Mouse (Mus musculus) erythroblast, embryonic 14.5 days (primary cell): Measurements from ENCODE around the gene Ptrh1. TPM values are rescaled to one million over a fixed set of nuclear protein-coding genes. Genes with fewer than 3 reads are reported as not detected.

Experiments
- H3K27me3 ChIP-seq: 2 replicates; pipeline ENCODE4 v1.6.1; 2012; ENCODE audit warnings: inconsistent platforms; ENCODE audit not compliant: control insufficient read depth
- H3K36me3 ChIP-seq: 2 replicates; pipeline ENCODE4 v1.6.1; 2012; ENCODE audit warnings: mild to moderate bottlenecking, inconsistent platforms; ENCODE audit not compliant: control insufficient read depth
- H3K4me1 ChIP-seq: 2 replicates; pipeline ENCODE4 v1.6.1; 2012; ENCODE audit warnings: inconsistent platforms; ENCODE audit not compliant: control insufficient read depth
- H3K4me3 ChIP-seq: replicated peaks from 2 replicates; pipeline ENCODE3; 2012; ENCODE audit warnings: moderate library complexity, mild to moderate bottlenecking, inconsistent platforms
- H3K9me3 ChIP-seq: 2 replicates; pipeline ENCODE4 v1.6.1; 2012; ENCODE audit warnings: low read length, inconsistent platforms, mixed read lengths; ENCODE audit not compliant: control insufficient read depth
- GATA1 ChIP-seq: IDR thresholded peaks from 2 replicates; pipeline ENCODE4 v1.6.1; 2012; ENCODE audit warnings: low read length, inconsistent platforms, mixed read lengths
- TAL1 ChIP-seq: IDR thresholded peaks from 3 replicates; pipeline ENCODE4 v1.6.1; 2012; ENCODE audit warnings: low read length, inconsistent platforms, mixed read lengths
- polyA plus RNA-seq: library from polyadenylated mRNA; stranded (reverse); fragments of >175 nt; gene quantifications from 2 replicates; pipeline ENCODE4 v1.2.3, GENCODE M21; 2012

Ptrh1 gene
- polyA plus RNA-seq, 1 experiment = not detected

DNA sequence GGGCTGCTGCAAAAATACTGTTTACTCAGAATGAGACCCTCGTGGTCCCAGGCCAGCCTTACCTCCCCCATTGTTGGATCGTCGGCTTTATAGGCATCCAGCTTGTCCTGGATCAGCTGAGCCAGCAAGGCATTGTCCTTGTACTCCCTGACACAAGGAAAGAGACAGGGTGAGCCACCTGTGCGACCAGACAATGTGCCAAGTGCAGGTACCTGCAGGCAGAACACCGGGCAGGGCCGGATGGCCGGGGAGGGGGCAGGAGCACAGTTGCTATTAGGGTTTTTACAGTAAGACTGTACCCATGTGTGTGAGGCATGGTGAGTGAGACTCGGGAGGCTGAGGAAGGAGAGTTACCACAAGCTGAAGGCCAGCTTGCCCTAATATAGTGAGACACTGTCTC is 36.4 kb downstream of the Ptrh1 start:
- no peaks in the 10 kb centered on the region for H3K4me1 ChIP-seq
- H3K27me3 ChIP-seq = no peaks in the 10 kb centered on the region
- TF ChIP-seq GATA1 (no peak), TAL1 (no peak)
- H3K36me3 ChIP-seq = no peaks in the 10 kb centered on the region
- no peak overlapping the region for H3K4me3 ChIP-seq
- no peaks in the 10 kb centered on the region for H3K9me3 ChIP-seq

DNA sequence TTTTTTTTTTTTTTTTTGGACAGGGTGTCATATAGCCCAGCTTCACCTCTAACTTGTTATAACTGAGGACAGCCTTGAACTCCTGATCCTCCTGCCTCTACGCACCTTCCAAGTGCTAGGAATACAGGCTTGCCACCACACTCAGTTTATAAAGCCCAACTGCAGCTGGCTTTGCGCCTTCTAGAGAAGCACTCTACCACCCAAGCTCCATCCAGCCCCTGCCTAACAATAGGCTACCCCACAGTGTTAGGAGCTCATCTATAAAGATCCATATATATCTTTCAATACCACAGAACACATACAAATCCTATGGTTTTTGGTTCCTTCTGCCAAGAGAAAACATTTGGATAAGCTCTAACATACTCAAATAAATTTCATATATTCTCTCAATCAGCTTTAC is 40.9 kb downstream of the Ptrh1 start:
- Histone ChIP-seq H3K27me3 (no peaks in the 10 kb centered on the region), H3K4me1 (0 out of 2 replicates have a peak, but pooled peaks cover under 1% of the 10 kb centered on the region), H3K36me3 (no peaks in the 10 kb centered on the region), H3K9me3 (no peaks in the 10 kb centered on the region), H3K4me3 (no peak overlapping the region)
- no peak for TF ChIP-seq GATA1
- TF ChIP-seq TAL1 = no peak

DNA sequence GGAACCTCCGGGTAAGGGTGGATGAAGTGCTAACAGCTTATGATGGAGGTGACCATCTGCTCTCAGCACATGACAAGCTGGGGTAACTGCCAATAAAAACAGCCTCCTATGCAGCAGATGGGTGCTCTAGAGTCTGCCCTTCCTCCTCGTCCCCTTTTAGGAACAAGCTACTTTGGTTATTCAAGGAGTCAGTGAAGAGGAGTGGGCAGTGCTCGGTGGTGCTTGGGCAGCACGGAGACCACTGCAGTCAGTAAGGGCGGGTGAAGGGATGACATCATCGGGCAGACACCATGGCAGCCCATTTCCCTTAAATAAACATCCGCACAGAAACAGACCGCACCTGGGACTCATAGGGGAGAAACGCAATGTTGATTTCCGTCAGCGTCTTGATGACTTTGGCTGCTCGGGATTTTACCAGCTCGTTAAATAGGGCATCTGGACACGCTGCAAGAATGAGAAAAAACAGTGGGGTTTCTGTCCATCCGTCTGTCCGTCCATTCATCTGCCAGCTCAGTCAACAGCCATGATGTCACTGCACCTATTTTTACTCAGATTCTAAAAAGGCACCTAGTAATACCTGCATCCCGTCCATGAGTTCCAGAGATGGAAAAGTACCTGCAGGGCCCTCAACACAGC is 41.5 kb downstream of the Ptrh1 start:
- no peaks in the 10 kb centered on the region for H3K27me3 ChIP-seq
- H3K9me3 ChIP-seq = no peaks in the 10 kb centered on the region
- H3K36me3 ChIP-seq = no peaks in the 10 kb centered on the region
- TF ChIP-seq GATA1 = no peak
- no peak for TF ChIP-seq TAL1
- H3K4me1 ChIP-seq = peaks cover 3% of the 10 kb centered on the region; the same call in 1 of the 2 replicates
- no peak overlapping the region for H3K4me3 ChIP-seq

DNA sequence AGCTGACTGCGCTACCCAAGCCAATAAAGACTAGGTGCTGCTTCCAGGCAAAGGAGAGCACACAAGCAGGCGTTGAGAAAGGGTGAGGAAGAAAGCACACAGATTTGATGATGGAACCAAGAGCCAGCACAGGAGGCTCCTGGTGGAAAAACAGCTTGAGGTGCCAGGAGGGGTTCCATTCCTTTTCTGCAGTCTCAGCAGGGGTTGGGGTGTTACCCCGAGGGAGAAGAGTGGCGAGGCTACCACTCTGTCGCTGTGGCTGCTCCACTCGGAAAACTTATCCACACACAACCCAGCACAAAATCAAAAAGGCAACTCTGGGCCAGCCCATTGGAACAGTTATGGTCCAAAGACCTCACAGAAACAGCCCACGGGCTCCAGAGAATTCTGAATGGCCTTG is 42.0 kb downstream of the Ptrh1 start:
- TF ChIP-seq GATA1 (no peak), TAL1 (no peak)
- Histone ChIP-seq H3K36me3 (no peaks in the 10 kb centered on the region), H3K9me3 (no peaks in the 10 kb centered on the region), H3K27me3 (no peaks in the 10 kb centered on the region), H3K4me1 (peaks cover 3% of the 10 kb centered on the region; the same call in 1 of the 2 replicates), H3K4me3 (no peak overlapping the region)

DNA sequence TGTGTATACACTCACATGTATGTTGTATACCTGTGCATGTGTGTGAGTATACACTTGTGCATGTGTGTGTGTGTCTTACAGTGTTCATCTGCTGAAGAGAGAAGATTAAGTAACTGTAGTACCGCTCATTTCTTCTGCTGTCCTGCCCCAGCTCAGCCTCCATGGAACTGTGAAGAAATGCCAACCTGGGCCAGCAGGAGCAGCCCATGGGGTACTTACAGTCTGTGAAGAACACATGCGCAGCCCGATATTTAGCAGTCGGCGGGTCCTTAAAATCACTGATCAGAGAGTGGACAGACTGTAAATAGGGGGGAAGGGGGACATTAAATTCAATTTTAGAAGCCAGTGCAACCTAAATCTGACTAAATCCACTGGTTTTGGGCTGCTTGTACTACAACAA is 42.6 kb downstream of the Ptrh1 start:
- Histone ChIP-seq H3K36me3 (no peaks in the 10 kb centered on the region), H3K4me1 (peaks cover 3% of the 10 kb centered on the region; the same call in 1 of the 2 replicates), H3K9me3 (no peaks in the 10 kb centered on the region), H3K27me3 (no peaks in the 10 kb centered on the region), H3K4me3 (no peak overlapping the region)
- TF ChIP-seq TAL1 = no peak
- no peak for TF ChIP-seq GATA1

DNA sequence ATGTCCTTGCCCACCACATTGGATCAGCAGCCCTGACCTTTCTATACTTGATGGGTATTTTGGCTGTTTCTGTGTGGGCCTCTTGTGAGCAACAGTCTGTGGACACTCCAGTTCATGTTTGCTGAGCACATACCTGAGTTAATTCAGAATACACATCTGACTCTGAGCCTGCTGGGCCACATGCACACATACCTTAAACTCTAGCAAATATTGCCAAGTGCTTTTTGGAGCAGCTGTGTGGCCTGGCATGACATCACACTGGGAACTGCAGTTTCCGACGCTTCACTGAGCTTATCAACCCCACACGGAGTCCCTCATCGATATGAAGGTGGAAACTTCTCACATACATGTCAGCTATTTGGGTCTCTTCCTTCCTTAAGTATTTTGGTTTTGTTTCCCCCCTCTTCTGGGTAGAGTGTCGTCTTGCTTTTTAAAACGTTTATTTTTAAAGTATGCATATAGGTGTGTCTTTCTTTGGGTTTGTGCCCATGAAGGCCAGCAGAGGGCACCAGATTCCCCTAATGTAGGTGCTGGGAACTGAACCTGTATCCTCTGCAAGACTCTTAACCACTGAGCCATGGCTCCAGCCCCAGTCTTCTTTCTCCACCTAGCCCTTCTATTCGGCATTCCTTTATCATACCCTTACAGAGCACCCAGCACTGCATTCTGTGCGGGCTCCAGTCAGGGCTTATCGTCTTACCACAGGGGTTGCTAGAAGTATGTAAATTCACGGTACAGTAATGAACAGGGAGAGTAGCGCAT is 45.6 kb downstream of the Ptrh1 start:
- Histone ChIP-seq H3K4me1 (peaks cover 3% of the 10 kb centered on the region; the same call in 1 of the 2 replicates), H3K27me3 (no peaks in the 10 kb centered on the region), H3K36me3 (no peaks in the 10 kb centered on the region), H3K4me3 (no peak overlapping the region), H3K9me3 (no peaks in the 10 kb centered on the region)
- TF ChIP-seq TAL1 (no peak), GATA1 (no peak)

DNA sequence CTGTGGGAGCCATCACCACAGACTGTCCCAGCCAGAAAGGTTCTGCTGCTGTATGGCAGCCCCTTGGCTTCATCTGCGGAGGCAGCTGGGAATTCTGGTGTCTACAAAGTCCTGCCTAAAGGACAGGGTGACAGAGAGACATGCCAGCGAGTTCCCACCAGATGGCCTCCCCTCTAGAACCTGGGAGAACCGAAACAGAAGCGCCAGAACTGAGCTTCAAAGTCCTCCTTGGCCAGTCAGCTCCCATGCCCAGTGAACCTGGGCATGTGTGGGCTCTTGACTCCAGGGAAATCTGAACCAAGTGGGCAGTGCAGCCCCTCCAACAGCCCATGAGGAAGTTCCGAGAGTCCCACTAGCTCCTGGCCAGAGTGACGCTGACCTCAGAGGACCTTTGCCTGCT is 47.1 kb downstream of the Ptrh1 start:
- Histone ChIP-seq H3K4me1 (peaks cover 3% of the 10 kb centered on the region; the same call in 1 of the 2 replicates), H3K36me3 (no peaks in the 10 kb centered on the region), H3K9me3 (no peaks in the 10 kb centered on the region), H3K27me3 (no peaks in the 10 kb centered on the region), H3K4me3 (no peak overlapping the region)
- TF ChIP-seq TAL1 (no peak), GATA1 (no peak)

DNA sequence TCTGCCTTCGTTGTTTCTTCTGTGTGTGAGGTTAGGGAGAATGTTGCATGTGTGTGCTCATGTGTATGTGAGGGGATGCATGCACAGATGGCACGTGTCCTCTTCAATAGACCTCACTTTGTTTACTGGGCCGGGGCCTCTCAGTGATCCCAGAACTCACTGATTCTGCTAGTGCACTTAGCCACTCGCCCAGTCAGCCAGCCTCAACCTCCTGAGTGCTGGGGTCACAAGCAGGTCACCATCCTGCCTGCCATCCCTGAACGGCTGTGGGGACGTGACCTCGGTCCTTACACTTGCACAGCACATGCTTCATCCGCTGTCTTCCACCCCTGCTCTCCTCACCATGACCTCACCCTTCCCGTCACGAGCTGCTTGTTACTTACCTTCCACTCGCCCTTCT is 47.6 kb downstream of the Ptrh1 start:
- TF ChIP-seq TAL1 (no peak), GATA1 (no peak)
- Histone ChIP-seq H3K36me3 (no peaks in the 10 kb centered on the region), H3K9me3 (no peaks in the 10 kb centered on the region), H3K4me1 (peaks cover 3% of the 10 kb centered on the region; the same call in 1 of the 2 replicates), H3K27me3 (no peaks in the 10 kb centered on the region), H3K4me3 (no peak overlapping the region)

DNA sequence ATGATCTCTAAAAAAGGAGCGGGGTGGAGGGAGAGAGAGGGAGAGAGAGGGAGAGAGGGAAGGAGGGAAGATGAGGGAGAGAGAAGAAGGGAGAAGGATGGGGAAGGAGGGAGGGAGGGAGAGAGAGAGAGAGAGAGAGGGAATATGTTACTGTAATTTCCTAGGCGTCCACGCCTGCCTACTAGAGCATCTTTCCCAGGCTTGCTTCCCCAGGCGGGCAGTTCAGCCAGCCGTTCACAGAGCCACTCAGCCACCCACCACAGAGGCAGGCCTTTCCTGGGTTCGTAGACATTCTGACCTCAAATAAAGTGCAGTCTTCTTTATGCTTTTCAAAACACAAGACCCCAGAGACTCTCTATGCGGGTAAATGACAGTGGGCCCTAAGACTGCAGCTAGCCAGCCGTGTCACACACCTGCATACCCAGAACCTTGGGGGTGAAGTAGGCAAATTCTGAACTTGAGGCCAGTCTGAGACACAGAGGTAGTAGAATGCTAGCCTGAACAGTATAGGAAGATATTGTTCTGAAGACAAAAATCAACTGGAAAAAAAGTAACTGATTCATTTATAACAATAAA is 48.1 kb downstream of the Ptrh1 start:
- TF ChIP-seq TAL1 = no peak
- no peak for TF ChIP-seq GATA1
- no peaks in the 10 kb centered on the region for H3K9me3 ChIP-seq
- H3K27me3 ChIP-seq = no peaks in the 10 kb centered on the region
- no peak overlapping the region for H3K4me3 ChIP-seq
- no peaks in the 10 kb centered on the region for H3K36me3 ChIP-seq
- H3K4me1 ChIP-seq = peaks cover 3% of the 10 kb centered on the region; the same call in 1 of the 2 replicates
